Mouse (Mus musculus): ENCODE data around the gene Crp.

Crp gene

GRCm38 (mm10) chr1:172697844-172698243, at the start of gene Crp:
Gene Crp, plus strand, starts transcription at chr1:172698055.
- DNase-seq (ENCODE audit: low spot score): no peak

- no peak for DNase-seq (ENCODE audit: low spot score)
Measured at GRCm38 (mm10) chr1:172649396-172649795, 48.5 kb upstream of the Crp start.

GRCm38 (mm10) chr1:172650519-172651287, 47.2 kb upstream of the Crp start:
- peak; percentile 26 for DNase-seq (ENCODE audit: low spot score)

GRCm38 (mm10) chr1:172651288-172651987, 46.4 kb upstream of the Crp start:
- no peak for DNase-seq (ENCODE audit: low spot score)

GRCm38 (mm10) chr1:172652040-172652662, 45.7 kb upstream of the Crp start:
- no peak for DNase-seq (ENCODE audit: low spot score)

- DNase-seq (ENCODE audit: low spot score): no peak
Measured at GRCm38 (mm10) chr1:172653900-172654299, 44.0 kb upstream of the Crp start.

GRCm38 (mm10) chr1:172657266-172657665, 40.6 kb upstream of the Crp start:
- DNase-seq (ENCODE audit: low spot score): no peak

- DNase-seq (ENCODE audit: low spot score): no peak
Measured at GRCm38 (mm10) chr1:172659688-172660087, 38.2 kb upstream of the Crp start.

- no peak for DNase-seq (ENCODE audit: low spot score)
Measured at GRCm38 (mm10) chr1:172665457-172665856, 32.4 kb upstream of the Crp start.

GRCm38 (mm10) chr1:172667597-172667996, 30.3 kb upstream of the Crp start:
- no peak for DNase-seq (ENCODE audit: low spot score)

- DNase-seq (ENCODE audit: low spot score): no peak
Measured at GRCm38 (mm10) chr1:172670716-172671115, 27.1 kb upstream of the Crp start.

- DNase-seq (ENCODE audit: low spot score): no peak
Measured at GRCm38 (mm10) chr1:172680742-172681141, 17.1 kb upstream of the Crp start.

GRCm38 (mm10) chr1:172683551-172683950, 14.3 kb upstream of the Crp start:
- DNase-seq (ENCODE audit: low spot score): no peak

- no peak for DNase-seq (ENCODE audit: low spot score)
Measured at GRCm38 (mm10) chr1:172683957-172684356, 13.9 kb upstream of the Crp start.

- no peak for DNase-seq (ENCODE audit: low spot score)
Measured at GRCm38 (mm10) chr1:172685178-172685577, 12.7 kb upstream of the Crp start.

- no peak for DNase-seq (ENCODE audit: low spot score)
Measured at GRCm38 (mm10) chr1:172697422-172697821, 433 bp upstream of the Crp start.

- DNase-seq (ENCODE audit: low spot score): no peak
Measured at GRCm38 (mm10) chr1:172700814-172701213, 3.0 kb downstream of the Crp start.

GRCm38 (mm10) chr1:172701381-172701780, 3.5 kb downstream of the Crp start:
- no peak for DNase-seq (ENCODE audit: low spot score)

GRCm38 (mm10) chr1:172701901-172702300, 4.0 kb downstream of the Crp start:
- no peak for DNase-seq (ENCODE audit: low spot score)

GRCm38 (mm10) chr1:172704769-172705168, 6.9 kb downstream of the Crp start:
- DNase-seq (ENCODE audit: low spot score): no peak

- DNase-seq (ENCODE audit: low spot score): no peak
Measured at GRCm38 (mm10) chr1:172706243-172706642, 8.4 kb downstream of the Crp start.

- no peak for DNase-seq (ENCODE audit: low spot score)
Measured at GRCm38 (mm10) chr1:172709788-172710350, 12.0 kb downstream of the Crp start.

GRCm38 (mm10) chr1:172711396-172711795, 13.5 kb downstream of the Crp start:
- no peak for DNase-seq (ENCODE audit: low spot score)
